Comparison of ENCODE assay signal across 16 mouse cellular contexts in the genomic region with DNA sequence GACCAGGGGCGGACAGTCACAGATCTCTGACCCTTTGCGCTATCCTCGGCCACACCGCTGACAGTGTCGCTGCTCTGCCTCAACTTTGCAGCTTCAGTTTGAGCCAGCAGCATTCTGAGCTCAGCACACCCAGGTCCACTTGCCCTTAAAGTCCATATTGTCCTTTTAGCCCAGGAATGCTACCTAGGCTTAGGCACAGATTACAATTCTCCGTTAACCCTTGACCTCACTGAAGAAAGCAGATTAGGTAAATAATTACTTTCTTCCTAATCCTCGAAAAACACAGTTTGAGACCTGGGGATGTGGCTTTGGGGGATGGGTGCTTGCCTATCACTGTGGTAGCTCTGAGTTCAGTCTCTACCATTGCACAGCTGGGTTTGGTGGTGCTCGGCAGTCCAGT. TPM values are rescaled to one million over a fixed set of nuclear protein-coding genes. Genes with fewer than 3 reads are reported as not detected.
DNase-seq lines count a peak whose midpoint lies in the region; ATAC-seq and TF ChIP-seq lines count a peak whose summit lies in the region.
"Had no signal": no experiment of that assay in that cellular context is flagged by ENCODE, and none has a peak within 500 bp of the region (broad histone marks: within the 10 kb centered on the region; RNA-seq: fewer than 3 reads in every experiment).

No protein-coding gene starts in this region.

- no peak for TF ChIP-seq CTCF in stomach, postnatal 0 days (IDR thresholded peaks at IDR 0.05; ENCODE audit: low read depth)
- TF ChIP-seq CTCF in liver, embryonic 14.5 days (IDR thresholded peaks at IDR 0.05; ENCODE audit: low read depth), result no peak

- H3K9ac ChIP-seq in hindbrain, embryonic 12.5 days, result 0 out of 2 replicates have a peak overlapping the region, but pooled peaks have one; percentile 18
- H3K9ac ChIP-seq in stomach, embryonic 14.5 days (replicated peaks; ENCODE audit: low read depth, low read length), result no peak overlapping the region
- H3K9ac ChIP-seq in stomach, postnatal 0 days (ENCODE audit: low read length), result no peak overlapping the region
- H3K9ac ChIP-seq in liver, embryonic 14.5 days (replicated peaks), result no peak overlapping the region
- H3K9ac ChIP-seq: forebrain, postnatal 0 days had no signal

- peaks cover 13% of the 10 kb centered on the region for H3K4me1 ChIP-seq in hindbrain, embryonic 12.5 days
- peaks cover 22% of the 10 kb centered on the region for H3K4me1 ChIP-seq in hindbrain, embryonic 10.5 days (replicated peaks)
- H3K4me1 ChIP-seq in stomach, embryonic 14.5 days (ENCODE audit: control insufficient read depth, insufficient read depth, low read length), result peaks cover 6% of the 10 kb centered on the region
- H3K4me1 ChIP-seq in stomach, postnatal 0 days (replicated peaks; ENCODE audit: control insufficient read depth, insufficient read depth), result no peaks in the 10 kb centered on the region
- peaks cover 3 to 9% of the 10 kb centered on the region in 2 experiments; a peak in 2 of 4 replicates for H3K4me1 ChIP-seq in liver, embryonic 14.5 days (replicated peaks; ENCODE audit: control insufficient read depth in 2 of 2, insufficient read depth in 2 of 2, low read length in 1 of 2)

- H3K9me3 ChIP-seq in hindbrain, embryonic 12.5 days (replicated peaks), result no peaks in the 10 kb centered on the region
- no peaks in the 10 kb centered on the region for H3K9me3 ChIP-seq in hindbrain, embryonic 10.5 days
- no peaks in the 10 kb centered on the region for H3K9me3 ChIP-seq in stomach, embryonic 14.5 days (ENCODE audit: control insufficient read depth, low read depth, low read length)
- H3K9me3 ChIP-seq in stomach, postnatal 0 days (ENCODE audit: control insufficient read depth, low read length), result no peaks in the 10 kb centered on the region
- H3K9me3 ChIP-seq in liver, embryonic 14.5 days (ENCODE audit: control insufficient read depth, low read length), result no peaks in the 10 kb centered on the region
- H3K9me3 ChIP-seq: hindbrain, embryonic 13.5 days; midbrain, embryonic 13.5 days had no signal

- no peak overlapping the region for H3K4me3 ChIP-seq in hindbrain, embryonic 12.5 days
- no peak overlapping the region for H3K4me3 ChIP-seq in hindbrain, embryonic 10.5 days
- H3K4me3 ChIP-seq in stomach, embryonic 14.5 days (ENCODE audit: low read depth, low read length), result no peak overlapping the region
- no peak overlapping the region for H3K4me3 ChIP-seq in stomach, postnatal 0 days (ENCODE audit: low read depth, low read length)
- H3K4me3 ChIP-seq in liver, embryonic 14.5 days (ENCODE audit: insufficient read depth in 1 of 2, low read depth in 2 of 2, low read length in 2 of 2), result no peak overlapping the region
- H3K4me3 ChIP-seq: hindbrain, embryonic 13.5 days had no signal

- no peak overlapping the region for H3K27ac ChIP-seq in hindbrain, embryonic 12.5 days
- H3K27ac ChIP-seq in hindbrain, embryonic 10.5 days, result no peak overlapping the region
- H3K27ac ChIP-seq in stomach, embryonic 14.5 days (ENCODE audit: low read length), result no peak overlapping the region
- no peak overlapping the region for H3K27ac ChIP-seq in stomach, postnatal 0 days (replicated peaks)
- H3K27ac ChIP-seq in liver, embryonic 14.5 days, result no peak overlapping the region
- H3K27ac ChIP-seq: hindbrain, embryonic 13.5 days; midbrain, embryonic 13.5 days had no signal

- no peak for TF ChIP-seq EP300 in stomach, postnatal 0 days (optimal IDR thresholded peaks at IDR 0.05)
- no peak for TF ChIP-seq EP300 in liver, embryonic 14.5 days (IDR thresholded peaks at IDR 0.05; ENCODE audit: low read depth)

- 93% methylated on average over 8 of the region's 8 CpGs for WGBS in hindbrain, embryonic 12.5 days
- 92% methylated on average over 8 of the region's 8 CpGs for WGBS in hindbrain, embryonic 10.5 days
- WGBS in stomach, embryonic 14.5 days, result 81% methylated on average over 8 of the region's 8 CpGs
- WGBS in stomach, postnatal 0 days, result 75% methylated on average over 8 of the region's 8 CpGs
- WGBS in liver, embryonic 14.5 days (ENCODE audit: insufficient replicate concordance), result 75% methylated on average over 8 of the region's 8 CpGs

- H3K27me3 ChIP-seq in hindbrain, embryonic 12.5 days, result 0 out of 2 replicates have a peak, but pooled peaks cover 3% of the 10 kb centered on the region
- H3K27me3 ChIP-seq in hindbrain, embryonic 10.5 days (ENCODE audit: insufficient read depth, poor library complexity, severe bottlenecking), result no peaks in the 10 kb centered on the region; the same call in 1 of the 2 replicates
- H3K27me3 ChIP-seq in stomach, embryonic 14.5 days (ENCODE audit: control insufficient read depth, insufficient read depth, low read length), result no peaks in the 10 kb centered on the region
- no peaks in the 10 kb centered on the region for H3K27me3 ChIP-seq in stomach, postnatal 0 days (ENCODE audit: control insufficient read depth, insufficient read depth, low read length)
- H3K27me3 ChIP-seq in liver, embryonic 14.5 days (ENCODE audit: control insufficient read depth, insufficient read depth, low read length), result no peaks in the 10 kb centered on the region
- H3K27me3 ChIP-seq: midbrain, embryonic 13.5 days had no signal

- no peak for DNase-seq in hindbrain, embryonic 10.5 days (ENCODE audit: low spot score)
- DNase-seq in stomach, postnatal 0 days (ENCODE audit: low spot score), result no peak
- DNase-seq in liver, embryonic 14.5 days (ENCODE audit: low read depth in 3 of 3, low spot score in 3 of 3), result no peak
- no peak for DNase-seq in frontal cortex, postnatal 14 days (ENCODE audit: low spot score in 2 of 2)
- no peak for DNase-seq in right cerebral cortex, postnatal 10 days (ENCODE audit: low spot score in 2 of 2)
- DNase-seq in urinary bladder, postnatal 25 days (ENCODE audit: low spot score), result no peak
- DNase-seq: cerebellum, postnatal 25 days; forebrain, postnatal 0 days; heart, adult 18-20 months; layer of hippocampus, postnatal 36 days; thymus, adult 18-20 months had no signal

- H3K36me3 ChIP-seq in hindbrain, embryonic 12.5 days, result 0 out of 2 replicates have a peak, but pooled peaks cover 11% of the 10 kb centered on the region
- H3K36me3 ChIP-seq in hindbrain, embryonic 10.5 days, result peaks cover 32% of the 10 kb centered on the region
- H3K36me3 ChIP-seq in stomach, embryonic 14.5 days (ENCODE audit: control insufficient read depth, insufficient read depth, low read length), result peaks cover 4% of the 10 kb centered on the region; the same call in 1 of the 2 replicates
- H3K36me3 ChIP-seq in stomach, postnatal 0 days (ENCODE audit: control insufficient read depth, insufficient read depth, low read length), result peaks cover 2% of the 10 kb centered on the region; the same call in 1 of the 2 replicates
- H3K36me3 ChIP-seq in liver, embryonic 14.5 days (replicated peaks; ENCODE audit: control insufficient read depth, insufficient read depth, low read depth), result peaks cover 3% of the 10 kb centered on the region

- no peak for ATAC-seq in hindbrain, embryonic 12.5 days (ENCODE audit: low FRiP score)
- no peak for ATAC-seq in stomach, embryonic 14.5 days (ENCODE audit: insufficient number of reproducible peaks, insufficient read depth, low FRiP score, low read depth)
- ATAC-seq in stomach, postnatal 0 days (ENCODE audit: low FRiP score, low TSS enrichment), result no peak
- ATAC-seq in liver, embryonic 14.5 days (ENCODE audit: insufficient read depth), result no peak
- ATAC-seq: activated CD4-positive, CD25-positive, alpha-beta regulatory T cell, adult 4 months; forebrain, postnatal 0 days; midbrain, embryonic 13.5 days had no signal

- no peak overlapping the region for H3K4me2 ChIP-seq in hindbrain, embryonic 12.5 days (replicated peaks)
- peak overlapping the region; percentile 92; the same call in 1 of the 2 replicates for H3K4me2 ChIP-seq in stomach, embryonic 14.5 days (replicated peaks; ENCODE audit: low read depth, low read length)
- H3K4me2 ChIP-seq in stomach, postnatal 0 days (replicated peaks; ENCODE audit: low read depth), result no peak overlapping the region
- peak overlapping the region; percentile 79 for H3K4me2 ChIP-seq in liver, embryonic 14.5 days (ENCODE audit: low read depth)

RNA-seq across cellular contexts. Expression of gene Gcsh, which starts 2.1 kb away (rescaled TPM):
- polyA plus RNA-seq in hindbrain, embryonic 12.5 days (2016; fragmentation: Nextera tagmentation; extraction: Ambion mirVana), result 95.3 and 98.7 TPM in 2 replicates
- polyA plus RNA-seq in hindbrain, embryonic 10.5 days (2016; fragmentation: Nextera tagmentation; extraction: Ambion mirVana), result 153 and 181 TPM in 2 replicates
- 143 and 152 TPM in 2 replicates for polyA plus RNA-seq in stomach, embryonic 14.5 days (2014; fragmentation: Nextera tagmentation; extraction: Ambion mirVana)
- 87.5 and 89.3 TPM in 2 replicates for polyA plus RNA-seq in stomach, postnatal 0 days (2015; fragmentation: Nextera tagmentation; extraction: Ambion mirVana)
- 24.8 and 38.8 TPM in 2 replicates for polyA plus RNA-seq in liver, embryonic 14.5 days (2012; rRNA removed)
- polyA plus RNA-seq in liver, embryonic 14.5 days (2014; fragmentation: Nextera tagmentation; extraction: Ambion mirVana), result 81.3 and 84.0 TPM in 2 replicates

RNA-seq across cellular contexts. Expression of gene 1700030J22Rik, which starts 12.5 kb away (rescaled TPM):
- 6.1 and 6.7 TPM in 2 replicates for polyA plus RNA-seq in hindbrain, embryonic 12.5 days (2016; fragmentation: Nextera tagmentation; extraction: Ambion mirVana)
- polyA plus RNA-seq in hindbrain, embryonic 10.5 days (2016; fragmentation: Nextera tagmentation; extraction: Ambion mirVana), result 2.8 and 4.2 TPM in 2 replicates
- 1.5 and 2.0 TPM in 2 replicates for polyA plus RNA-seq in stomach, embryonic 14.5 days (2014; fragmentation: Nextera tagmentation; extraction: Ambion mirVana)
- 0.45 and 0.56 TPM in 2 replicates for polyA plus RNA-seq in stomach, postnatal 0 days (2015; fragmentation: Nextera tagmentation; extraction: Ambion mirVana)
- polyA plus RNA-seq in liver, embryonic 14.5 days (2012; rRNA removed), result 0.25 and 0.29 TPM in 2 replicates
- polyA plus RNA-seq in liver, embryonic 14.5 days (2014; fragmentation: Nextera tagmentation; extraction: Ambion mirVana), result 0.18 and 0.20 TPM in 2 replicates
- polyA plus RNA-seq: activated CD4-positive, CD25-positive, alpha-beta regulatory T cell, adult 4 months had no signal

RNA-seq across cellular contexts. Expression of gene Atmin, which starts 48.0 kb away (rescaled TPM):
- polyA plus RNA-seq in hindbrain, embryonic 12.5 days (2016; fragmentation: Nextera tagmentation; extraction: Ambion mirVana), result 20.8 and 21.4 TPM in 2 replicates
- 13.8 and 16.0 TPM in 2 replicates for polyA plus RNA-seq in hindbrain, embryonic 10.5 days (2016; fragmentation: Nextera tagmentation; extraction: Ambion mirVana)
- polyA plus RNA-seq in stomach, embryonic 14.5 days (2014; fragmentation: Nextera tagmentation; extraction: Ambion mirVana), result 10.9 and 12.2 TPM in 2 replicates
- 6.1 and 6.2 TPM in 2 replicates for polyA plus RNA-seq in stomach, postnatal 0 days (2015; fragmentation: Nextera tagmentation; extraction: Ambion mirVana)
- 2.8 and 3.3 TPM in 2 replicates for polyA plus RNA-seq in liver, embryonic 14.5 days (2012; rRNA removed)
- polyA plus RNA-seq in liver, embryonic 14.5 days (2014; fragmentation: Nextera tagmentation; extraction: Ambion mirVana), result 3.3 and 4.9 TPM in 2 replicates

Comparison
In these comparisons a context has a peak if more than half of its experiments do, and no peak if none do; other contexts are left out.
1. H3K4me2 ChIP-seq: peak in stomach, embryonic 14.5 days (single experiment) and liver, embryonic 14.5 days (single experiment); none in hindbrain, embryonic 12.5 days (single experiment) and stomach, postnatal 0 days (single experiment).